Mouse (Mus musculus) hindbrain, embryonic 14.5 days (tissue): ENCODE data around the gene Itgb5. TPM values are rescaled to one million over a fixed set of nuclear protein-coding genes. Genes with fewer than 3 reads are reported as not detected.
A peak's percentile ranks its signal among the peaks of the same experiment; 100 is the strongest.

Experiments
- ATAC-seq: fragments of 200-750 bp; cut with Nextera tagmentation; 2 replicates; pipeline ENCODE4 v1.8.0; 2017; ENCODE audit warnings: moderate number of reproducible peaks, mild to moderate bottlenecking, moderate TSS enrichment, moderate library complexity; ENCODE audit not compliant: low FRiP score
- DNase-seq: peaks from one replicate; pipeline ENCODE4 v3.0.0-alpha.2; 2015; ENCODE audit warnings: low spot score
- H3K27ac ChIP-seq: fragments of 300-500 bp; sonication (generic); 2 replicates; pipeline ENCODE4 v1.5.1; 2014; ENCODE audit warnings: mild to moderate bottlenecking, moderate library complexity
- H3K27me3 ChIP-seq: fragments of 300-500 bp; sonication (generic); 2 replicates; pipeline ENCODE4 v1.6.1; 2014; ENCODE audit warnings: mild to moderate bottlenecking, low read length, mixed read lengths; ENCODE audit not compliant: control insufficient read depth, insufficient read depth
- H3K36me3 ChIP-seq: fragments of 300-500 bp; sonication (generic); replicated peaks from 2 replicates; pipeline ENCODE4 v1.6.1; 2014; ENCODE audit not compliant: control insufficient read depth, insufficient read depth
- H3K4me1 ChIP-seq: fragments of 300-500 bp; sonication (generic); replicated peaks from 2 replicates; pipeline ENCODE4 v1.6.1; 2014; ENCODE audit warnings: antibody characterized with exemption, low read length, mixed read lengths; ENCODE audit not compliant: control insufficient read depth, insufficient read depth
- H3K4me2 ChIP-seq: fragments of 300-500 bp; sonication (generic); replicated peaks from 2 replicates; pipeline ENCODE4 v1.6.1; 2014; ENCODE audit warnings: mild to moderate bottlenecking, moderate library complexity
- H3K4me3 ChIP-seq: fragments of 300-500 bp; sonication (generic); replicated peaks from 2 replicates; pipeline ENCODE4 v1.5.1; 2014; ENCODE audit warnings: mild to moderate bottlenecking, low read length
- H3K9ac ChIP-seq: fragments of 300-500 bp; sonication (generic); 2 replicates; pipeline ENCODE4 v1.6.1; 2014
- H3K9me3 ChIP-seq: fragments of 300-500 bp; sonication (generic); 2 replicates; pipeline ENCODE4 v1.6.1; 2016; ENCODE audit warnings: low read length; ENCODE audit not compliant: control insufficient read depth
- WGBS: fragments of 180-500 bp; shearing (Covaris S2); extraction: QIAGEN DNeasy Blood & Tissue Kit; methylation state at CpG from one replicate; pipeline ENCODE4 v1.1.7; 2014; 5-methylcytosine and 5-hydroxymethylcytosine counted together
- polyA plus RNA-seq: library from polyadenylated mRNA; unstranded; fragments of >200 nt; fragmentation: Nextera tagmentation; extraction: Ambion mirVana; gene quantifications from 2 replicates; pipeline ENCODE4 v1.2.1, GENCODE M21; 2014

Itgb5 gene
- polyA plus RNA-seq, 1 experiment from 2014 or later: 27.2 TPM

DNA sequence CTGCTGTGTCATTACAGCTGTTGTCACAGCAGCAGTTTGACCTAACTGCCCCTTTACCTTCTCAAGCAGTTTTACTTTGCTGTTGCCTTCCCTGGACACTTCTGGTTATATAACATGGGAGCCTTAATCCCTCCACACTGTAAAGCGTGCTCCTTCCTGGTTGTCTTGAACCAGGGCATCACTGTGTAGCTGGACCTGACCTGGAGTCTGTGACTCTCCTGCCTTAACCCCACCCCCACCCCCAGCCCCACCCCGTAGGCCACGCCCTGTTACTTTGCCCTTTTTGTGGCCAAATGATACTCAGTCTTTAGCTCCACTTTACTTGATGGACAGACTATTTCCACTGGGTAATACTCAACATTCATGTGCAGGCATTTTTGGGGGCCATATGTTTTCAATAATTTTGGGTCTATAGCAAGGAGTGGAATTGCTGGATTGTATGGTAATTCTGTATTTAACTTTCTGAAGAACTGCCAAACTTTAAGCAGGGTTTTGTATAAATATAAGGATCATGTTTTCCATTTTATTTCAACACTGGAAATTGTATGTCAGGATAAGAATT is 40.8 kb downstream of the Itgb5 start:
- Histone ChIP-seq H3K36me3 (no peaks in the 10 kb centered on the region), H3K9ac (no peak overlapping the region), H3K4me1 (no peaks in the 10 kb centered on the region), H3K27me3 (no peaks in the 10 kb centered on the region), H3K27ac (no peak overlapping the region), H3K9me3 (no peaks in the 10 kb centered on the region), H3K4me3 (no peak overlapping the region), H3K4me2 (no peak overlapping the region)
- WGBS: 95% methylated on average over 3 of the region's 3 CpGs
- ATAC-seq (no peak), DNase-seq (no peak)

DNA sequence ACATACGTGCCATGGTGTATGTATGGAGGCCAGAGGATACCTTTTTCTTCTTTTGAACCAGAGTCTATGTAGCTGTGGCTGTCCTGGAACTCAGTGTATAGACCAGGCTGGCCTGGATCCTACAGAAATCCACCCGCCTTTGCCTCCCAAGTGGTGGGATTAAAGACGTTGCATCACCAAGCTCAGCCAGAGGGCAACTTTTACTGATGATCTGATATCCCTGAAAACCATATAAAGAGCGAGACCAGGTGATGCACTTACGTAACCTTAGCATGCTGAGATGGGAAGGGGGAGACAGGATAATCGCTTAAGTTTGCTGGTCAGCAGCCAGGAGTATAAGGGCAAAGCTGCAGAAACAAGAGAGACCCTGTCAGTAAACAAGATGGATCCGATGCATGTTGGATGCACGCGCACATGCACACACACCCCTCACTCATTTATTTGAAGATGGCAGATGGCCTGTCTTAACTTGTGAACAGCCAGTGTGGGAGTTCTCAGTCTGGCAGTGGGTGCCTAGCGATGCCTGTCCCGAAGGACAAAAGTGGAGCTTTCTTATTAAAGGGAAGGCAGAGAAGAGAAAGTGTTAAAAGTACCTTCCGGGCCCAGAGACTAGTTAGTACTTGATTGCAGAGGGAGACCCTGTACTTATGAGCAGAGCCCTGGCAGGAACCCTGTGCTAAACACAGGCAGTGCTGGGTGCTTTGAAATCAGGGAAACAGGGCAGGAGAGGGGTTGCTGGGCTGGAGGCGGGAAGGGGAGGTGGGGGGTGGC is 41.7 kb downstream of the Itgb5 start:
- Histone ChIP-seq H3K36me3 (no peaks in the 10 kb centered on the region), H3K27ac (no peak overlapping the region), H3K9me3 (no peaks in the 10 kb centered on the region), H3K4me2 (no peak overlapping the region), H3K4me1 (no peaks in the 10 kb centered on the region), H3K4me3 (no peak overlapping the region), H3K9ac (no peak overlapping the region), H3K27me3 (no peaks in the 10 kb centered on the region)
- 81% methylated on average over 13 of the region's 13 CpGs for WGBS
- no peak for DNase-seq
- ATAC-seq: no peak

DNA sequence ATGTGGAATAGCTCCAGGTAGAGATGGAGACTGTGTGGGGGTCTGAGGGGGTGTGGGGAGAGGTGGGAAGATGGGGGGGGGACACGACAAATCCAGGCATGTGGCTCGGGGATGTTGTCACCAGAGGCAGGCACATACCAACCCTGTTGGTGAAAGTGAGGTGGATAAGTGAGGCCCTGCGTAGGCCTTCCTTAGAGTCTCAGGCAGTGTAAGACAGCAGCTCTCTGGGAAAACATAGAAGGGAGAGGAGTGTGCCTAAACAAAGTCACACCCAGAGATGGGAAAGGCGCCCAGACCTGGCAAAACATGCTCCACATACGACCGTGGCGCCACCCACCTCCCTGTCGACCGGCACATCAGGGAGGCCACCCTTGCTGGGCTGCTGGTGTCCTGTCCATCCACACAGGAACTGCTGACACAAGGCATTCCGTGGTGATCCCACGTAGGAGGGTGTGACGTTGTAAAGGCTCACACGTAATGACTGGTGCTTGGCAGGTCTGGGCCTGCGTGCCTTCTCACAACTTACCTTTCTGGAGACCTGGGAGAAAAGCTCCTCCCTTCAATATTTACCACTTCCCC is 42.5 kb downstream of the Itgb5 start:
- DNase-seq (no peak), ATAC-seq (no peak)
- Histone ChIP-seq H3K27me3 (no peaks in the 10 kb centered on the region), H3K9me3 (no peaks in the 10 kb centered on the region), H3K36me3 (no peaks in the 10 kb centered on the region), H3K27ac (no peak overlapping the region), H3K9ac (no peak overlapping the region), H3K4me2 (no peak overlapping the region), H3K4me1 (no peaks in the 10 kb centered on the region), H3K4me3 (no peak overlapping the region)
- 76% methylated on average over 14 of the region's 14 CpGs for WGBS

DNA sequence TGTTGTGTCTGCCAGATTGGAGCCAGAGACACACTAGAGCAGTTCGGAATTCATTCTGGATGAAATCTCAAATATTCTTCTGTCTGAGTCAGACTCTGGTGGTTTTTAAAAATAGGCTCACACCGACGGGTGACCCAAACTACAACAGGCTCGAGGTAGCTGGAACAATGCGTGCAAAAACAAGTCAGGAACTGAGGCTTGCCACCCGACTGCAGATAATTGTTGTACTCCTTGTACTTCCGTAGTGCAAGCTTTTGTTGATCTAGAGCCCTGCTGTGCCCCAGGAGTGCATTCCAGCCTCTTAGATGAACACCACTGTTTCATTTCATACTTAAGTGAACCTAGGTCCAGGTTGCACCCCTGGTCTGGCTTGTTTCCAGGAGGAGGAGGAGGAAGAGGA is 43.8 kb downstream of the Itgb5 start:
- no peak for ATAC-seq
- Histone ChIP-seq H3K36me3 (no peaks in the 10 kb centered on the region), H3K9me3 (no peaks in the 10 kb centered on the region), H3K9ac (no peak overlapping the region), H3K4me3 (no peak overlapping the region), H3K4me1 (no peaks in the 10 kb centered on the region), H3K4me2 (no peak overlapping the region), H3K27ac (no peak overlapping the region), H3K27me3 (no peaks in the 10 kb centered on the region)
- 64% methylated on average over 7 of the region's 7 CpGs for WGBS
- DNase-seq: no peak

- DNase-seq (no peak), ATAC-seq (no peak)
- H3K27ac ChIP-seq: no peak overlapping the region
- no peaks in the 10 kb centered on the region for H3K36me3 ChIP-seq
- H3K4me1 ChIP-seq: 0 out of 2 replicates have a peak, but pooled peaks cover 5% of the 10 kb centered on the region
- WGBS: 65% methylated on average over 6 of the region's 6 CpGs
- no peak overlapping the region for H3K4me2 ChIP-seq
- H3K9ac ChIP-seq: no peak overlapping the region
- H3K27me3 ChIP-seq: no peaks in the 10 kb centered on the region
- no peaks in the 10 kb centered on the region for H3K9me3 ChIP-seq
- no peak overlapping the region for H3K4me3 ChIP-seq
Observed at GRCm38 (mm10) chr16:33878041-33878783, 48.7 kb downstream of the Itgb5 start.

DNA sequence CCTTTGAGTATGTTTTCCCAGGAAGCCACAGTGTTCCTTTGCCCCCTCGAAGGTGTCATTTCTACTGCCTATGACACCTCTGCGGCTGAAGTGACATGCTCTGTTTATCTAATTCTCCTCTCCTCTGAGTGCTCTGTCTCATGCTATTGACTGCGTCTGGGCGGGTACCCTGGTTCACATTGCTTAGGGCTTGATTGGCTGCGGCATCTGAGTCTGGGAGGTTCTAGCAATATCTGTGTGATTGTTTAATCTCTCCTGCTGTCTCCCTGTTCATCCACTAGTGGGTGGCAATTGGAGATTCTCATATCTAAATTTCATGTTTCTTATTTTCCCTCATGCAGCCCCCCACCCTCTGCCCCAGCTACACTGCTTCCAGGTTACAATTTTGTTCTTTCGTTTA is 49.6 kb downstream of the Itgb5 start:
- DNase-seq: no peak
- no peak overlapping the region for H3K4me3 ChIP-seq
- WGBS: 69% methylated on average over 6 of the region's 6 CpGs
- no peak overlapping the region for H3K4me2 ChIP-seq
- no peaks in the 10 kb centered on the region for H3K9me3 ChIP-seq
- H3K27ac ChIP-seq: no peak overlapping the region
- no peak for ATAC-seq
- no peaks in the 10 kb centered on the region; the same call in 1 of the 2 replicates for H3K27me3 ChIP-seq
- peaks cover 13% of the 10 kb centered on the region; the same call in 1 of the 2 replicates for H3K4me1 ChIP-seq
- H3K9ac ChIP-seq: no peak overlapping the region
- H3K36me3 ChIP-seq: no peaks in the 10 kb centered on the region

DNA sequence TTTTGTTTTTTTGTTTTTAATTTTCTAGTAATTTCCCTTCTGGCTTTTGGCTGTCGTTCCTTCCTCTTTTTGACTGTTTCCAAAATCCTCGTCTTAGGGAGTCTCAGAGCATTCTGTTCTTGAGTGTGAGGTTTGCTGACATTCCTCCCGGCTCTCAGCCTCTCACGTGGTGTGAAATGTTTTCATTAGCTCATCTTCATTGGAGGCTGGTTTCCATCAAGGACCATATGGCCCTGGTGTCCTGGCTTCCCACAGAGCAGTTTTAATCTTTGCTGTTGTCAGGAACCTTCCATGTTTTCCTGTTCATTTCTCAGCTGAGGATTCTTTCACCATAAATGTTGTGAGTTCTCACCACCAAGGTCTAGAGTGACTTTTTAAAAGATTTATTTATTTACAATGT is 50.1 kb downstream of the Itgb5 start:
- peaks cover 18% of the 10 kb centered on the region; the same call in 1 of the 2 replicates for H3K4me1 ChIP-seq
- no peak for DNase-seq
- no peak overlapping the region for H3K4me3 ChIP-seq
- H3K9me3 ChIP-seq: no peaks in the 10 kb centered on the region
- H3K36me3 ChIP-seq: no peaks in the 10 kb centered on the region
- no peak overlapping the region for H3K27ac ChIP-seq
- no peak for ATAC-seq
- no peak overlapping the region for H3K4me2 ChIP-seq
- WGBS: 66% methylated on average over 4 of the region's 4 CpGs
- H3K9ac ChIP-seq: no peak overlapping the region
- H3K27me3 ChIP-seq: no peaks in the 10 kb centered on the region; the same call in 1 of the 2 replicates

DNA sequence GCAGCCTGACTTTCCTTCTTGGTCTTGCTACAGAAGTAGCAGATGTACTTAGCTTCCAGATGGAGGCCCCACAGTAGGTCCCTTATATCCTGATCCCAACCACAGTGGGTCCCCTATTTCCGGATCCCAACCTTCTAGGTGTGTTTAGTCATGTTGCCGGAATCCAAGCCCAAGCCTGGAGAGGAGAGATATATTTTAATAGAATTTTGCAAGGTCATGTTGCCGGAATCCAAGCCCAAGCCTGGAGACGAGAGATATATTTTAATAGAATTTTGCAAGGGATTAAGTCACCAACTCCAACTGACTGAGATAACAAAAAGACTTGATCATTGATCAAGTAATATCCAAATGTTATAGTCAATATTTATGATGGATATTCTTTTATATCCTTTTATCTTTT is 51.3 kb downstream of the Itgb5 start:
- WGBS: 95% methylated on average over 4 of the region's 4 CpGs
- Histone ChIP-seq H3K9ac (no peak overlapping the region), H3K27ac (no peak overlapping the region), H3K36me3 (no peaks in the 10 kb centered on the region), H3K4me3 (no peak overlapping the region), H3K9me3 (no peaks in the 10 kb centered on the region), H3K4me1 (peaks cover 18% of the 10 kb centered on the region; the same call in 1 of the 2 replicates), H3K27me3 (no peaks in the 10 kb centered on the region; the same call in 1 of the 2 replicates), H3K4me2 (no peak overlapping the region)
- ATAC-seq: no peak
- DNase-seq: no peak

GRCm38 (mm10) chr16:33882540-33882939 is 53.1 kb downstream of the Itgb5 start:
- DNase-seq (no peak), ATAC-seq (no peak)
- no peak overlapping the region for H3K4me3 ChIP-seq
- no peaks in the 10 kb centered on the region for H3K9me3 ChIP-seq
- no peaks in the 10 kb centered on the region; the same call in 1 of the 2 replicates for H3K27me3 ChIP-seq
- H3K9ac ChIP-seq: no peak overlapping the region
- H3K4me2 ChIP-seq: no peak overlapping the region
- H3K36me3 ChIP-seq: no peaks in the 10 kb centered on the region
- H3K4me1 ChIP-seq: peaks cover 18% of the 10 kb centered on the region; the same call in 1 of the 2 replicates
- H3K27ac ChIP-seq: peak overlapping the region; percentile 57; the same call in 1 of the 2 replicates
- WGBS: 68% methylated on average over 4 of the region's 4 CpGs
